Mouse (Mus musculus): Measurements from ENCODE around the gene Ugt1a6a. TPM values are rescaled to one million over a fixed set of nuclear protein-coding genes. Genes with fewer than 3 reads are reported as not detected.
A peak's percentile ranks its signal among the peaks of the same experiment; 100 is the strongest.

Ugt1a6a gene
- polyA plus RNA-seq, 1 experiment from 2014 or later, result 3.7 TPM

DNA sequence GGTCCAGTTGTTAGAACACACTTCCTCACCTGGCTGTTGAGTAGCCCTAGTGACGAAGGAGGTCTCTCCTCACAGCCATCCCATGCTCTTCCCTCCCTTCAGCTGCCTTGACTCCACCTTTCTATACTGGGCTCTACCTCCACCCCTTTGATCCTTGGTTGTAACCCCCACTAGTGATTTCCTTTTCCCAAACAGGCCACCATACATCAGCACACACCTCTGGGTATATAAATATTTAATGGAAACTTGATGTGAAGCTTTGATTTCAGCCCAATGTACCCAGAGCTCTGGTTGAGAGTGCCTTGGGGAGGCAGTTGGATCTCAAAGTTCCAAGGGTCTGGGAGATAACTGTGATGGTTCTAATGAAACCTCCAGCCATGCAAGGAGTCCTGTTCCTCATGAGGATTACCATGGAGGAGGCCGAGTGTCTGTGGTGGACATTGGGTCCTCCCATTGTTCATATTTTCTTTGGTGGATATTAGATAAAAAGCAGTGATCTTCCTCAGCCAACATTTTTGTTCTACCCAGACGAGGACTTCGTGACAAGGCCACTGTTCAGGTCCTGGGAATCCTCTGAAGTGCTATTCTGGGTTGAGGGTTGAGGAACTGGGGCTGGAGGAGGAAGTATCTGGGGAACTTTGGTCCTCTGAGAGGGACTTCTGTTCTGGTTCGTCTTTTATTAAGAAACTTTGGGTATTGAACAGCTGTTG lies 92.2 kb downstream of the Ugt1a6a start, which contains the start of gene Mroh2a:
Gene Mroh2a, plus strand, starts transcription at position 317 of the 710 bp plus-strand sequence.
- H3K4me2 ChIP-seq, result no peak within 1 kb of the TSS
- WGBS, result 54% methylated on average over 5 of the region's 5 CpGs
- no peaks in the 10 kb centered on the region for H3K4me1 ChIP-seq (replicated peaks)
- H3K4me3 ChIP-seq, result no peak within 1 kb of the TSS
- no peak for ATAC-seq (ENCODE audit: low FRiP score, low read depth)
- H3K27ac ChIP-seq (replicated peaks), result no peak within 1 kb of the TSS
- no peak within 1 kb of the TSS for H3K9ac ChIP-seq
- no peaks in the 10 kb centered on the region for H3K27me3 ChIP-seq
- H3K9me3 ChIP-seq, result peaks cover 71% of the 10 kb centered on the region
- no peaks in the 10 kb centered on the region for H3K36me3 ChIP-seq

DNA sequence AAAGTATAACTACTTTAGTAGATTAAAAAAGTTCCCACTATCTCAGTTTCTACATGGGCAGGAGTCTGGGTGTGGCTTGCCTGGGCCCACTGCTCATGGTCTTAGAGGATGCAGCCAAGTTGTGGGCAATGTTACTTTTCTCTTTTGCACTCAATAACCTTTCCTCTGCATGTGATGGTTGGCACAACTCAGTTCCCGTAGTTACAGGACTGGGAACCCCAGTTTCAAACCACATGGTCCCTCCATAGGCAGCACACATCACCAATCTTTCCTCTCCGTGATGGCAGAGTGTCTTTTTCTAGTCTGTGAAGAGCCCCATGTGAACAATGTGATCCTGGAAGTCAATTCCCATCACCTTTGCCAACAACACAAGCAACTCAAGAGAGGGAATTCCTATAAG lies 92.9 kb downstream of the Ugt1a6a start:
- Histone ChIP-seq H3K9ac (no peak overlapping the region), H3K4me1 (replicated peaks) (no peaks in the 10 kb centered on the region), H3K27me3 (no peaks in the 10 kb centered on the region), H3K9me3 (peaks cover 73% of the 10 kb centered on the region), H3K4me2 (no peak overlapping the region), H3K4me3 (no peak overlapping the region), H3K27ac (replicated peaks) (no peak overlapping the region), H3K36me3 (no peaks in the 10 kb centered on the region)
- 60% methylated on average over 2 of the region's 2 CpGs for WGBS
- no peak for ATAC-seq (ENCODE audit: low FRiP score, low read depth)

DNA sequence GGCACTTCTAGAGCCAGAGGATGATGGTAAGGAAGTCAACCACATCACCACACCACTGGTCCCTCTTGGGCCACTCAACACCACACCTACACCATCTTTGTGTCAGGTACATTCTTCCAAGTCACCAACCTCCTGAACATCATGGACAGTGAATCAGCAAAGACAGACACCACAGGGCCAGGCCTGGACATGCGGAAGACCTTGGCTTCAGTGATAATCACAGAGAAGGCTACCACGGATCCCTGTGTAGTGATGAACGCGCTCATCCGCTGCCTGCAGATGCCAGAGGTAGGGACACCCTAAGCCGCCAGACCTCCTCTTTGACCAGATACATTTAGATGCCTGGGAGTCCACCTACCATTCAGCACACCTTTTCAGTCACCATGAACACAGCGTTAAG lies 93.5 kb downstream of the Ugt1a6a start:
- Histone ChIP-seq H3K9ac (no peak overlapping the region), H3K36me3 (no peaks in the 10 kb centered on the region), H3K4me2 (no peak overlapping the region), H3K27ac (replicated peaks) (no peak overlapping the region), H3K27me3 (no peaks in the 10 kb centered on the region), H3K4me1 (replicated peaks) (no peaks in the 10 kb centered on the region), H3K4me3 (no peak overlapping the region), H3K9me3 (peaks cover 79% of the 10 kb centered on the region)
- 72% methylated on average over 7 of the region's 7 CpGs for whole genome bisulfite sequencing
- ATAC-seq (ENCODE audit: low FRiP score, low read depth), result no peak

DNA sequence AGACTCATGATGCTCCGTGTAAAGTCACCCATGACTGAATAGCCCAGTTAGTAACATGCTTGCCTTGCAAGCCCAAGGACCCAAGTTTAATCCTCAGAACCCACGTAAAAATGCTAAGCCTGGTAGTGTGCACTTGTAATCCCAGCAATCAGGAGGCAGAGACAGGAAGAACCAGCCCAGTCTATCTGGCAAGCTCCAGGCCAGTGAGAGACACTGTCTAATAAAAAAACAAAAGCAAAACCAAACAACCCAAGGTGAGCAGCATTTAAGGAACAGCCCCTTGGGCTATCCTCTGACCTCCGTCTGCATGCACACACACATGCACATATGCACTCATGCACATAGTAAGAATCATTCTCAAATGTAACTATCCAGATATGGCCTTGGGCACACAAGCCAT lies 95.0 kb downstream of the Ugt1a6a start:
- no peaks in the 10 kb centered on the region for H3K36me3 ChIP-seq
- H3K9ac ChIP-seq, result no peak overlapping the region
- H3K9me3 ChIP-seq, result peaks cover 93% of the 10 kb centered on the region
- H3K27ac ChIP-seq (replicated peaks), result no peak overlapping the region
- ATAC-seq (ENCODE audit: low FRiP score, low read depth), result no peak
- WGBS, result 83% methylated on average over 3 of the region's 3 CpGs
- no peaks in the 10 kb centered on the region for H3K27me3 ChIP-seq
- no peaks in the 10 kb centered on the region for H3K4me1 ChIP-seq (replicated peaks)
- no peak overlapping the region for H3K4me3 ChIP-seq
- H3K4me2 ChIP-seq, result no peak overlapping the region

DNA sequence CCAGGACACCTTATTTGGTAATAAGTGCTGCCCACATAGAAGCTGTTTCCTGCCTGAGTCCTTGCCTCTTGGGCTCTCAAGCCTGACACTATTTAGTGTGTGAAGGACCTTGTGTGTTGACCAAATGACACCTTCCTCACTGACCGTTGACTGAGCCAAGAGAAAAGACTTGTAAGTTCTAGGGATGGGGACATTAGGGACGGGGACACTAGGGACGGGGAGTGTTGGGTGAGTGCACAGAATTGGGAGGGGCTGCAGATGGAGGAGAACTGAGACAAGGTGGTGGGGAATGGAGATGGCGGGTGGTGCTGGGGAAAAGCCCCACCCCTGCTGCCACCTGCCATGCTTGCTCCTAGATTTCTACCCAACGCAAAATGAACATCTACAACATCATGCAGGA lies 95.4 kb downstream of the Ugt1a6a start:
- no peak overlapping the region for H3K4me3 ChIP-seq
- no peaks in the 10 kb centered on the region for H3K36me3 ChIP-seq
- peaks cover 97% of the 10 kb centered on the region for H3K9me3 ChIP-seq
- no peaks in the 10 kb centered on the region for H3K4me1 ChIP-seq (replicated peaks)
- H3K9ac ChIP-seq, result no peak overlapping the region
- no peak for ATAC-seq (ENCODE audit: low FRiP score, low read depth)
- no peak overlapping the region for H3K4me2 ChIP-seq
- no peaks in the 10 kb centered on the region for H3K27me3 ChIP-seq
- 87% methylated on average over 5 of the region's 5 CpGs for WGBS
- H3K27ac ChIP-seq (replicated peaks), result no peak overlapping the region

DNA sequence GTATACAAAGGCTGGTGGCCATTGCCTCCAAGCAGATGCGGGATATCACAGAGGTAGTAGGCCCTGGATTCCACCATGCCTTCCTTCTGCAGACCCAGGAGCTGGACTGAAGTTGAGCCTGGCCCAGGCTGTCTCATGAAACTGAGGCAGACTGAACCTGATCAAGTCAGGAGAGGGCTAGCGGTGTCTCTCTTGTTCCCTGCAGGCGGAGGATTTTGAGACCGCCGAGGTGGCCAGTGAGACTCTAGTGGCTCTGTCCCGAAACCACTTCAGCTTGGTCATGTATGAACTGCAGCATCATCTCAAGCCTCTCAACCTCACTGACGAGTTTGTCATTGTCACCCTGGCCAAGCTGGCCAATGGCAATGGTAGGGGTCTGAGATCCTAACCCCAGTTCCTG lies 95.8 kb downstream of the Ugt1a6a start:
- Histone ChIP-seq H3K9ac (no peak overlapping the region), H3K4me2 (no peak overlapping the region), H3K4me3 (no peak overlapping the region), H3K27ac (replicated peaks) (no peak overlapping the region), H3K36me3 (no peaks in the 10 kb centered on the region), H3K27me3 (no peaks in the 10 kb centered on the region), H3K4me1 (replicated peaks) (no peaks in the 10 kb centered on the region), H3K9me3 (peaks cover 99% of the 10 kb centered on the region)
- ATAC-seq (ENCODE audit: low FRiP score, low read depth), result 0 out of 2 replicates have a peak, but pooled peaks have one; percentile 2
- 73% methylated on average over 7 of the region's 7 CpGs for WGBS

DNA sequence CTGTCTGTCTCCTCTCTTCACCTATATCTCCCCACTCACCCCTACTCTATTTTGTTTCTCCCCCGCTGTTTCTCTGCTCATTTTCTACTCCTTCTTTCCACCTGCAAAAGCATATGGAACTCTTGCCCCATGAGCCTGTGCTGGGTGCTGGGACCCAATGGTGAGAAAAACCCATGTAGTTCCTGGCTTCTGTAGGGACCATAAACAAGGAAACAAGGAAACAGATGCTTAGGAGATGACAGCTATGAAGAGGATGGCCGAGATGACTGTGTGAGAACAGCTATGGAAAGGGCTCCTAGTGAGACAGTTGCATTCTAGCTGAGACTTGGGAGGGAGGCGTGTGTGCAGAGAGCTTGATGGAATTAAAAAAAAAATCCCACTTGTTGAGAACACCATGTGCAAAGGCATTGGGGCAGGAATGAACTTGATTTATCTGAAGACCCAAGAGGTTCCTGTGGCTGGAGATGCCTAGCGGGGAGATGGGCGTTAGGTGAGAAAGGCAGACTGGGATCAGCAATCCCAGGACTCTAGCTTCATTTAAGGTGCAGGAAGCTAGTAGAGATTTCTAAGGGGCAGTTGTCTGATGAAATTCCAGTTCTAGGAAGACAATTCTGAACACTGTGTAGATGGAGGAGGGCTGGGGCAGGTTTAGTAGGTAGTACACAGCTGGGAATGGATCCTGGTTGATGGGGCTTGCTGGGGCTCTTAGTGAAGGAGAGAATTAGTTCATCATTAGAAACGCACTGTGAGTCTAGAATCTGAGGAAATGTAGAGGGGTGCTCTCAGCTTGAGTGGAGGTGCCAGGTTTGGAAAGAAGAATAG lies 96.6 kb downstream of the Ugt1a6a start:
- no peaks in the 10 kb centered on the region for H3K27me3 ChIP-seq
- no peak overlapping the region for H3K4me2 ChIP-seq
- no peak for ATAC-seq (ENCODE audit: low FRiP score, low read depth)
- no peaks in the 10 kb centered on the region for H3K36me3 ChIP-seq
- H3K9me3 ChIP-seq, result peaks cover 99% of the 10 kb centered on the region
- no peak overlapping the region for H3K4me3 ChIP-seq
- H3K27ac ChIP-seq (replicated peaks), result no peak overlapping the region
- H3K9ac ChIP-seq, result no peak overlapping the region
- WGBS, result 77% methylated on average over 6 of the region's 6 CpGs
- H3K4me1 ChIP-seq (replicated peaks), result no peaks in the 10 kb centered on the region

DNA sequence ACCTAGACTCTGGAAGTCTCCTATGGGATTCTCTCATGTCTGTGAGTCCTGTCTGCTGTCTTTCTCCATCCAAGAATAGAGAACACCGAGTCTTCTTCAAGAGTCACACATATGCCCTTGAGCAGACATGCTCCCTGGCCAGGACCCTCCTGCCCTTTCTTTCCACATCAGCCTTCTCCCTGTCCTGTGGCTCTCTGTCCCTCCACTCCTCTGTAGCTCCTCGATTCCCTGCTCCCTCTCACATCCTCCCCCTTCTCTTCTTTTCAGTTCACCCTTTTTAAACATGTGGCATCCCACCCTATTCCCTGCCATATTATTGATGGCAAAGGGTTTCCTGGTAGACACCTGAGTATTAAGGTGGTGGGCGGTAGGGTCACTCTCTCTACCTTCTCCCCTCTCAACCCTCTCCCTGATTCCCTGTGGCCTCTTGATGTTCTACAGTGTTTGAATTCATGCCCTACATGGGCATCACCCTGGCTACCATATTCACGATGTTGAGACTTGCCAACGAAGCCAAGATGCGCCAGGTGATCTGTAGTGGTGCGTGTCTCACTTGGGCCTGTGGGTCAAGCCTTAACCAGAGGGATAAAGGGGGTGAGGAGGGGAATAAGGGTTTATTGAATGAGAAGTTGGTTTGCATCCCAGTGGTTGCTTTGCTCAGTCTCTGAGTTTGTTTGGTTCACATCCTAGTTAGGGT lies 97.3 kb downstream of the Ugt1a6a start:
- no peaks in the 10 kb centered on the region for H3K27me3 ChIP-seq
- no peak for ATAC-seq (ENCODE audit: low FRiP score, low read depth)
- H3K27ac ChIP-seq (replicated peaks), result no peak overlapping the region
- no peak overlapping the region for H3K4me2 ChIP-seq
- no peaks in the 10 kb centered on the region for H3K4me1 ChIP-seq (replicated peaks)
- no peak overlapping the region for H3K9ac ChIP-seq
- no peak overlapping the region for H3K4me3 ChIP-seq
- H3K36me3 ChIP-seq, result no peaks in the 10 kb centered on the region
- WGBS, result 67% methylated on average over 7 of the region's 7 CpGs
- H3K9me3 ChIP-seq, result peaks cover 96% of the 10 kb centered on the region

DNA sequence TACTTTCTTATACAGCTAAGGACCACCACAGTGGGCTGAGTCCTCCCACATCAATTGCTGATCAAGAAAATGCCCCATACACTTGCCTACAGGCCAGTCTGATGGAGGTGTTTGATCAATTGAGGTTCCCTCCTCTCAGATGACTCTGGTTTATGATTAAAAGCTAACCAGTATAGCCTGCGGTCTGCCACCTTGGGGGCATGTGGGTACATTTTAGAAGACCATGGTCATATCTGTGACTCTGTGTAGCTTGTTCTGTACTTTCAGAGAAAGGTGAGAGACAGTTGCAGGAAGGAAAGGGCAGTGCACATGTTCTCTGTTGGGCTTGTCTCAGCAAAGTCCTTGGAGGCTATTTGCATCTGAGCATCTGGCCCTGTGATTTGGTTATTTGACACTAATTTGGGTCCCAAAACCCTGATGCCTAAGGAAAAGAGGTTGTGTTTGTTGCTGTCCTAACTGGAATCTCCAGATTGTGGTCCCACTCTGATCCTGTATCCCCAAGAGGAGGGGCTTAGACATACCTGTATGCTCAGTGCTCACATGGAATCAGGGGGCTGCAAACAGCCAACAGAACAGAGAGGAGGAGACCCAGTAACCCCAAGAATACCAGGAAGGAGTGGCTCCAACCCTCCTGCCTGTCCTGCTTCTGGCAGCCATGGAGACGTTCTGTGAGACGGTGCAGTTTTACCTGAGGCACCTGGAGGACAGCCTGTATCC lies 98.2 kb downstream of the Ugt1a6a start:
- no peak for ATAC-seq (ENCODE audit: low FRiP score, low read depth)
- Histone ChIP-seq H3K27me3 (no peaks in the 10 kb centered on the region), H3K4me2 (no peak overlapping the region), H3K36me3 (no peaks in the 10 kb centered on the region), H3K4me3 (no peak overlapping the region), H3K9ac (no peak overlapping the region), H3K27ac (replicated peaks) (no peak overlapping the region), H3K9me3 (peaks cover 95% of the 10 kb centered on the region), H3K4me1 (replicated peaks) (no peaks in the 10 kb centered on the region)
- WGBS, result 55% methylated on average over 3 of the region's 3 CpGs

DNA sequence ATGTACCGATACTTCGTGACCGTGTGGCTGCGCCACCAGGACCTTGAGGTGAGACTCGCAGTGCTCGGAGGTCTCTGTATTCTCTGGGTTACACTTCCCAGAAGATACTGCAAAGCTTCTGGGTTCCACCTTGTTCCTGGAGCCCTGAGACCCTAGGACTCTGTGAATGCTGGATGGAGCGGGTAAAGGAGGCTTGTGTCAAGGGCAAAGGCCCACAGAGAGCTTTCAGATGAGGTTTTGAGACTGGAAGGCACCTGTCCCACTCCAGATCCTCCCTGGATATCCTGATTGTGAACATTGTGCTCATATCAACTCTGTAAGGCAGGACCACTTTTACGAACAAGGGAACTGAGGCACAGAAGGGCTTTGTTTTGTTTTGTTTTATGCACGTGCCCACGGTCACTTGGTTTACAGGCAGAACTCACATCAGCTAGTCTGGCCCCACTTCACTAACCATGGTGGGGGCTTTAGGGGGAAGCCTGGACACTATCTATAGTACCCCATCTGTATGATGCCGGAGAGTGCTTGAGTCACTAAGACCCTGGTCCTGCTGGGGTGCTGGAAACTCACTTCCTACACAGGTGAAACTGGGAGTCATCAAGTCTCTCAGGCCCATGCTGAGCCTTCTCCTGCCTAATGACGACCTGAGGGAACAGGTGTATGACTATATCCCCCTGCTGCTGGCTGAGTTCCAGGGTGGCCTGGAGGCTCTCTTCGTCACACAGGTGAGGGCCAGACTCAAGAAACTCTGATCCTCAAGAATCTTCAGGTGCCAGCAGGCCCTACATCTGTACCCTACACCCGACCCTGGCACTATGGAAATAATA lies 99.0 kb downstream of the Ugt1a6a start:
- Histone ChIP-seq H3K36me3 (no peaks in the 10 kb centered on the region), H3K9ac (no peak overlapping the region), H3K9me3 (peaks cover 95% of the 10 kb centered on the region), H3K27me3 (no peaks in the 10 kb centered on the region), H3K27ac (replicated peaks) (no peak overlapping the region), H3K4me2 (no peak overlapping the region), H3K4me3 (no peak overlapping the region), H3K4me1 (replicated peaks) (no peaks in the 10 kb centered on the region)
- 68% methylated on average over 14 of the region's 14 CpGs for WGBS
- 0 out of 2 replicates have a peak, but pooled peaks have one; percentile 2 for ATAC-seq (ENCODE audit: low FRiP score, low read depth)

DNA sequence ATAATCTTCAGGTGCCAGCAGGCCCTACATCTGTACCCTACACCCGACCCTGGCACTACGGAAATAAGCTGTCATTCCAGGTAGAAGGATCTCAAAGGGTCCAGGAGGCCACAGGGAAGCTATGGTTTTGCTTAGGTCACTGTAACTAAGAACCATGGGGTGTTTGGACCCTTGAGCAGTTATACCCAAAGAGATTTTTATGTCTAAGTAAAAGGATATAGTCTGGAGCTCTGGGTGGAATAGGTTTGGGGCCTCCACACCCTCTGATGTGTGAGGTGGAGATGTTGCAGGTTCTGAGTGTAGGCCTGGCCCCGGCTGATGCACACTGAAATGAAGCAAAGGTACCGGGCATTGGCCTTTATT lies 99.6 kb downstream of the Ugt1a6a start:
- Histone ChIP-seq H3K27me3 (no peaks in the 10 kb centered on the region), H3K36me3 (no peaks in the 10 kb centered on the region), H3K4me3 (no peak overlapping the region), H3K9ac (no peak overlapping the region), H3K4me1 (replicated peaks) (no peaks in the 10 kb centered on the region), H3K27ac (replicated peaks) (no peak overlapping the region), H3K9me3 (peaks cover 95% of the 10 kb centered on the region), H3K4me2 (no peak overlapping the region)
- ATAC-seq (ENCODE audit: low FRiP score, low read depth), result no peak
- WGBS, result 61% methylated on average over 4 of the region's 4 CpGs

Data from hindbrain, embryonic 15.5 days (tissue).